Mouse (Mus musculus) MEL (cell line): ENCODE data around the gene Nfia.

Source experiments
- CTCF ChIP-seq, 3 experiments: IDR thresholded peaks in 2 of 3; conservative IDR thresholded peaks in 1 of 3; 2 replicates each; pipeline ENCODE4 v1.5.1; 2011 to 2012; ENCODE audit warnings: low read length in 3 of 3, low read depth in 2 of 3, mild to moderate bottlenecking in 2 of 3, improper control_type of control experiment in 1 of 3, inconsistent platforms in 1 of 3, mixed read lengths in 1 of 3, moderate library complexity in 1 of 3; ENCODE audit not compliant: control insufficient read depth in 1 of 3, insufficient read depth in 1 of 3, poor library complexity in 1 of 3, severe bottlenecking in 1 of 3
- ELF1 ChIP-seq: IDR thresholded peaks from 2 replicates; pipeline ENCODE4 v1.6.1; 2014; ENCODE audit warnings: low read depth, mild to moderate bottlenecking, inconsistent platforms, low read length, improper control_type of control experiment, moderate library complexity
- EP300 ChIP-seq, 2 experiments: IDR thresholded peaks; 2 replicates each; pipeline ENCODE4 v1.6.1; 2011; ENCODE audit warnings: improper control_type of control experiment in 2 of 2, low read length in 2 of 2, low read depth in 1 of 2, mild to moderate bottlenecking in 1 of 2
- MAFK ChIP-seq: IDR thresholded peaks from 2 replicates; pipeline ENCODE4 v1.6.1; 2011; ENCODE audit warnings: low read depth, mild to moderate bottlenecking, low read length, improper control_type of control experiment, borderline replicate concordance
- MEF2A ChIP-seq: IDR thresholded peaks from 2 replicates; pipeline ENCODE4 v1.6.1; 2014; ENCODE audit warnings: low read depth, mild to moderate bottlenecking, inconsistent platforms, low read length, improper control_type of control experiment; ENCODE audit not compliant: poor library complexity, insufficient replicate concordance, severe bottlenecking; ENCODE audit errors: extremely low read depth
- POLR2A ChIP-seq, 2 experiments: IDR thresholded peaks; 2 replicates each; pipeline ENCODE4 v1.6.1; 2011 to 2012; ENCODE audit warnings: low read length in 2 of 2, mild to moderate bottlenecking in 2 of 2, control low read depth in 1 of 2, improper control_type of control experiment in 1 of 2, low read depth in 1 of 2, moderate library complexity in 1 of 2; ENCODE audit not compliant: control insufficient read depth in 1 of 2, insufficient read depth in 1 of 2, poor library complexity in 1 of 2
- UBTF ChIP-seq: IDR thresholded peaks from 2 replicates; pipeline ENCODE4 v1.6.1; 2012; ENCODE audit warnings: low read depth, mild to moderate bottlenecking, inconsistent platforms, low read length, improper control_type of control experiment, moderate library complexity, borderline replicate concordance; ENCODE audit not compliant: insufficient read depth
- USF1 ChIP-seq: IDR thresholded peaks from 2 replicates; pipeline ENCODE4 v1.6.1; 2014; ENCODE audit warnings: low read depth, mild to moderate bottlenecking, inconsistent platforms, low read length, improper control_type of control experiment, moderate library complexity
- ZNF384 ChIP-seq: IDR thresholded peaks from 2 replicates; pipeline ENCODE4 v1.6.1; 2012; ENCODE audit warnings: low read depth, mild to moderate bottlenecking, inconsistent platforms, low read length, improper control_type of control experiment

- TF ChIP-seq CTCF (IDR thresholded peaks at IDR 0.05 in 2 of 3, conservative IDR thresholded peaks at IDR 0.05 in 1 of 3; ENCODE audit: control insufficient read depth in 1 of 3, insufficient read depth in 1 of 3, low read depth in 2 of 3, low read length in 3 of 3, poor library complexity in 1 of 3, severe bottlenecking in 1 of 3): no peak
- no peak for TF ChIP-seq MAFK
- TF ChIP-seq MEF2A: no peak
- no peak for TF ChIP-seq EP300 (IDR thresholded peaks at IDR 0.05; ENCODE audit: low read depth in 1 of 2, low read length in 2 of 2)
- TF ChIP-seq POLR2A (IDR thresholded peaks at IDR 0.05; ENCODE audit: control insufficient read depth in 1 of 2, insufficient read depth in 1 of 2, low read depth in 1 of 2, low read length in 2 of 2, poor library complexity in 1 of 2): no peak
- TF ChIP-seq UBTF: no peak
- no peak for TF ChIP-seq ELF1
- TF ChIP-seq USF1: no peak
- no peak for TF ChIP-seq ZNF384
Measured at GRCm38 (mm10) chr4:98061086-98061485, 288.6 kb downstream of the Nfia start.
